Mouse (Mus musculus) neural tube, embryonic 15.5 days (tissue): ENCODE data around the gene Mrps27. TPM values are rescaled to one million over a fixed set of nuclear protein-coding genes. Genes with fewer than 3 reads are reported as not detected.

Experiments
- ATAC-seq: fragments of 200-750 bp; cut with Nextera tagmentation; 2 replicates; pipeline ENCODE4 v1.8.0; 2017; ENCODE audit warnings: mild to moderate bottlenecking, moderate TSS enrichment, moderate library complexity; ENCODE audit not compliant: low FRiP score
- H3K27ac ChIP-seq: fragments of 300-500 bp; sonication (generic); replicated peaks from 2 replicates; pipeline ENCODE4 v1.5.1; 2015; ENCODE audit warnings: mild to moderate bottlenecking, inconsistent platforms
- H3K27me3 ChIP-seq: fragments of 300-500 bp; sonication (generic); replicated peaks from 2 replicates; pipeline ENCODE4 v1.6.1; 2015; ENCODE audit warnings: inconsistent platforms
- H3K36me3 ChIP-seq: fragments of 300-500 bp; sonication (generic); 2 replicates; pipeline ENCODE4 v1.6.1; 2015; ENCODE audit warnings: inconsistent platforms
- H3K4me1 ChIP-seq: fragments of 300-500 bp; sonication (generic); 2 replicates; pipeline ENCODE4 v1.6.1; 2015; ENCODE audit warnings: inconsistent platforms
- H3K4me2 ChIP-seq: fragments of 300-500 bp; sonication (generic); 2 replicates; pipeline ENCODE4 v1.6.1; 2015; ENCODE audit warnings: inconsistent platforms, mild to moderate bottlenecking, moderate library complexity
- H3K4me3 ChIP-seq: fragments of 300-500 bp; sonication (generic); replicated peaks from 2 replicates; pipeline ENCODE4 v1.5.1; 2015; ENCODE audit warnings: mild to moderate bottlenecking, inconsistent platforms
- H3K9ac ChIP-seq: fragments of 300-500 bp; sonication (generic); replicated peaks from 2 replicates; pipeline ENCODE4 v1.6.1; 2015; ENCODE audit warnings: mild to moderate bottlenecking, inconsistent platforms
- H3K9me3 ChIP-seq: fragments of 300-500 bp; sonication (generic); replicated peaks from 2 replicates; pipeline ENCODE4 v1.6.1; 2016; ENCODE audit warnings: inconsistent platforms
- WGBS: fragments of 180-500 bp; shearing (Covaris S2); methylation state at CpG from one replicate; pipeline ENCODE4 v1.1.7; 2015; ENCODE audit warnings: mixed read lengths; 5-methylcytosine and 5-hydroxymethylcytosine counted together
- polyA plus RNA-seq: library from polyadenylated mRNA; unstranded; fragments of >200 nt; fragmentation: Nextera tagmentation; extraction: Ambion mirVana; gene quantifications from 2 replicates; pipeline ENCODE4 v1.2.1, GENCODE M21; 2015

Gene Mrps27
- polyA plus RNA-seq, 1 experiment from 2014 or later = 40.9 TPM

DNA sequence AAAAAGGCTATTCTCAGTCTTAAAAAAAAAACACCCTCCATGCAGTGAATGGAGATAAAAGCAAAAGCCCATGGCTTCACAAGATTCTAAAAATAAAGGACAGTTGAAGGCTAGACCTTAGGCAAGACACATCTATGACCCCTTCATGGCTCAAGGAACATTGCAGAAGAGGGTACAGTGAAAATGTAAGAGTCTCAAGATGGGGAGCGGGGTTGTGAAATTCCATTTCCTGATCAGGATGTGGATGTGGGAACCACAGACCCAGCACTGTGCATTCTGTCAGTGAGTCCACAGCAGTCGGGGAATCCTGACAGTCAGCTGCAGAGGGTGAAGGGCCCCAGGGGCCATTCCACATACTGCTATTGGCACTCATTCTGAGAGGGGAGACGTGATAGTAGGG, 48.5 kb downstream of the Mrps27 start:
- no peak for ATAC-seq
- Histone ChIP-seq H3K4me1 (peaks cover 20% of the 10 kb centered on the region), H3K36me3 (no peaks in the 10 kb centered on the region), H3K4me2 (no peak overlapping the region), H3K9ac (no peak overlapping the region), H3K9me3 (no peaks in the 10 kb centered on the region), H3K27ac (no peak overlapping the region), H3K4me3 (no peak overlapping the region), H3K27me3 (no peaks in the 10 kb centered on the region)
- WGBS = 79% methylated on average over 3 of the region's 3 CpGs

- H3K4me2 ChIP-seq = no peak overlapping the region
- no peaks in the 10 kb centered on the region for H3K9me3 ChIP-seq
- no peaks in the 10 kb centered on the region for H3K36me3 ChIP-seq
- no peak for ATAC-seq
- no peak overlapping the region for H3K9ac ChIP-seq
- peaks cover 21% of the 10 kb centered on the region; the same call in 1 of the 2 replicates for H3K4me1 ChIP-seq
- H3K27ac ChIP-seq = no peak overlapping the region
- H3K27me3 ChIP-seq = no peaks in the 10 kb centered on the region
- H3K4me3 ChIP-seq = no peak overlapping the region
- 74% methylated on average over 3 of the region's 3 CpGs for WGBS
These were observed 50.1 kb downstream of the Mrps27 start for GRCm38 (mm10) chr13:99394694-99395093.

DNA sequence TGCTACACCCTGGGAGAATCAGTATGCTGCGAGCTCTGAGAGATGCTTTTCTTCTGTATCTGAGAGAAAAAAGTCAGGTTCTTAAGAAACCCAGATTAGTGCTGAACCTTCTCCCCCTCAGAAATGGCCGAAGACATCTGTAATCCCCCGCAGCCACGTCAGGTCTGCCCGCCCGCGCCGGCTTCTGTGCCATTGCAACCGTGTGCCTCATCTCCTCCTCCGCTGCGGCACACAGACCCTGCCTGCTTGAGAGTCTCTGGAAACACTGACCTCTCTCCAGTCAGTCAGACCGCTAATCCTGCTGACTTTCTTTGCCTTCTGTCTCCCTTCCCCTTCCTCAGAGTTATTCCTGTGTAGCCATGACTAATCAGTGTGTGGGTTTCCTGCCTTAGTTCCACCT, 50.9 kb downstream of the Mrps27 start:
- no peaks in the 10 kb centered on the region for H3K9me3 ChIP-seq
- 0 out of 2 replicates have a peak, but pooled peaks have one; percentile 35 for ATAC-seq
- 61% methylated on average over 12 of the region's 12 CpGs for WGBS
- no peak overlapping the region for H3K4me2 ChIP-seq
- no peak overlapping the region for H3K27ac ChIP-seq
- H3K36me3 ChIP-seq = no peaks in the 10 kb centered on the region
- no peak overlapping the region for H3K4me3 ChIP-seq
- peaks cover 21% of the 10 kb centered on the region; the same call in 1 of the 2 replicates for H3K4me1 ChIP-seq
- no peaks in the 10 kb centered on the region for H3K27me3 ChIP-seq
- no peak overlapping the region for H3K9ac ChIP-seq

GRCm38 (mm10) chr13:99397228-99397627, 52.6 kb downstream of the Mrps27 start:
- no peaks in the 10 kb centered on the region for H3K9me3 ChIP-seq
- H3K4me3 ChIP-seq = no peak overlapping the region
- WGBS = 31% methylated on average over 7 of the region's 7 CpGs
- H3K4me1 ChIP-seq = peaks cover 21% of the 10 kb centered on the region; the same call in 1 of the 2 replicates
- H3K27ac ChIP-seq = no peak overlapping the region
- H3K4me2 ChIP-seq = no peak overlapping the region
- ATAC-seq = peak; percentile 85
- H3K27me3 ChIP-seq = no peaks in the 10 kb centered on the region
- no peaks in the 10 kb centered on the region for H3K36me3 ChIP-seq
- no peak overlapping the region for H3K9ac ChIP-seq

DNA sequence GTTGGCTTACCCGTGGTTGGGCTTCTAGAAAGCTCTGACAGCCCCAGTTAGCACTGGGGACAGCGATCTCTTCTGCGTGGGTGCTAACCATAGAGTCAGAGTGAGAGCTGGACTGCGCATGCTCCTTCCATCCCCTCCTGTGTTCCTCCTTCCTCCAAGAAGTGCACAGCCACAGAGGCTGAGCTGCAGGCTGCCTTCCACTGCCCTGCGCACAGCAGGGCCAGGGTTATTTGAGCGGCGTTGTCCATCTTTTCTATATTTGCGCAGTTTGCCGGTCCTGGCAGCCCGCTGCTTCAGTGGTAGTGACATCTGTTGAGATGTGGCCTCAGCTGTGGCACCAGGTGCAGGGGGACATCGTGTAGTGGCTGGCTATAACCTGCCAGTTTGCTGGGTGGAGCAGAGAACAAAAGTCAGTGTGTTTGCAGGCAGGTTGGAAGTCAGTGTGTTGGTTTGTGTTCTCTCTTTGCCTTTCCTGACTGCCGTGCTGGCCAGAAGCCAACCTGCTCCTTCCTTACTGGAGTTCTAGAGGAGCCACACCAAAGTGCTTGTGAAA, 53.6 kb downstream of the Mrps27 start:
- 68% methylated on average over 12 of the region's 12 CpGs for WGBS
- Histone ChIP-seq H3K9me3 (no peaks in the 10 kb centered on the region), H3K27ac (no peak overlapping the region), H3K9ac (no peak overlapping the region), H3K36me3 (no peaks in the 10 kb centered on the region), H3K4me2 (no peak overlapping the region), H3K4me1 (peaks cover 21% of the 10 kb centered on the region; the same call in 1 of the 2 replicates), H3K27me3 (no peaks in the 10 kb centered on the region), H3K4me3 (no peak overlapping the region)
- ATAC-seq = no peak

DNA sequence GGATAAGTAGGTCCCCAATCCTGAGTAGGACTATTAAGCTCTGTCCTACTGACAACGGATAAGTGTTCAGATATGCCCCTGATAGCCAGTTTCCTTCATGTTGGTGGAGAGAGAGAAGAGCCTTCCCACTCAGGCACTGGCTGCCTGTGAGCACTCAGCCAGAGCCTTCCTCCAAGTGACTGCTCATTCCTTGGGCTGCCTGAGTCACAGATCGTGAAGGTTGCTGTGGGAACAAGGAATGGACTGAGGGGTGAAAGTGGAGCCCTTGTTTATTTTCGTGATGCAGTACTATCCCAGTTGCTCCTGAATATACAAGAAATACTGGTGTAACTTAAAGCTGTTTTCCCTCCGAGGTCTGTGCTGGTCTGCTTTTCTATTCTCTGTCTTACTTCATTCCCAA, 54.8 kb downstream of the Mrps27 start:
- WGBS = 84% methylated on average over 4 of the region's 4 CpGs
- ATAC-seq = no peak
- Histone ChIP-seq H3K27ac (no peak overlapping the region), H3K36me3 (0 out of 2 replicates have a peak, but pooled peaks cover 5% of the 10 kb centered on the region), H3K4me3 (no peak overlapping the region), H3K9me3 (no peaks in the 10 kb centered on the region), H3K9ac (no peak overlapping the region), H3K4me1 (peaks cover 21% of the 10 kb centered on the region; the same call in 1 of the 2 replicates), H3K4me2 (no peak overlapping the region), H3K27me3 (no peaks in the 10 kb centered on the region)

GRCm38 (mm10) chr13:99409216-99409615, 64.6 kb downstream of the Mrps27 start:
- H3K27ac ChIP-seq = no peak overlapping the region
- no peaks in the 10 kb centered on the region for H3K27me3 ChIP-seq
- peaks cover 21% of the 10 kb centered on the region for H3K4me1 ChIP-seq
- H3K36me3 ChIP-seq = peaks cover 17% of the 10 kb centered on the region
- H3K9ac ChIP-seq = no peak overlapping the region
- WGBS = 17% methylated on average over 2 of the region's 2 CpGs
- no peak for ATAC-seq
- H3K9me3 ChIP-seq = no peaks in the 10 kb centered on the region
- no peak overlapping the region for H3K4me3 ChIP-seq
- no peak overlapping the region for H3K4me2 ChIP-seq

- Histone ChIP-seq H3K36me3 (peaks cover 14% of the 10 kb centered on the region; the same call in 1 of the 2 replicates), H3K9ac (no peak overlapping the region), H3K4me1 (peaks cover 21% of the 10 kb centered on the region), H3K27ac (no peak overlapping the region), H3K9me3 (no peaks in the 10 kb centered on the region), H3K4me2 (no peak overlapping the region), H3K4me3 (no peak overlapping the region), H3K27me3 (no peaks in the 10 kb centered on the region)
- no peak for ATAC-seq
- 92% methylated on average over 14 of the region's 14 CpGs for WGBS
These were observed 66.3 kb downstream of the Mrps27 start for GRCm38 (mm10) chr13:99410611-99411515.

GRCm38 (mm10) chr13:99411761-99412160, 67.2 kb downstream of the Mrps27 start:
- Histone ChIP-seq H3K4me3 (no peak overlapping the region), H3K4me2 (no peak overlapping the region), H3K27me3 (no peaks in the 10 kb centered on the region), H3K4me1 (peaks cover 21% of the 10 kb centered on the region), H3K9ac (no peak overlapping the region), H3K9me3 (no peaks in the 10 kb centered on the region), H3K36me3 (peaks cover 14% of the 10 kb centered on the region; the same call in 1 of the 2 replicates), H3K27ac (no peak overlapping the region)
- ATAC-seq = no peak
- 73% methylated on average over 3 of the region's 3 CpGs for WGBS

DNA sequence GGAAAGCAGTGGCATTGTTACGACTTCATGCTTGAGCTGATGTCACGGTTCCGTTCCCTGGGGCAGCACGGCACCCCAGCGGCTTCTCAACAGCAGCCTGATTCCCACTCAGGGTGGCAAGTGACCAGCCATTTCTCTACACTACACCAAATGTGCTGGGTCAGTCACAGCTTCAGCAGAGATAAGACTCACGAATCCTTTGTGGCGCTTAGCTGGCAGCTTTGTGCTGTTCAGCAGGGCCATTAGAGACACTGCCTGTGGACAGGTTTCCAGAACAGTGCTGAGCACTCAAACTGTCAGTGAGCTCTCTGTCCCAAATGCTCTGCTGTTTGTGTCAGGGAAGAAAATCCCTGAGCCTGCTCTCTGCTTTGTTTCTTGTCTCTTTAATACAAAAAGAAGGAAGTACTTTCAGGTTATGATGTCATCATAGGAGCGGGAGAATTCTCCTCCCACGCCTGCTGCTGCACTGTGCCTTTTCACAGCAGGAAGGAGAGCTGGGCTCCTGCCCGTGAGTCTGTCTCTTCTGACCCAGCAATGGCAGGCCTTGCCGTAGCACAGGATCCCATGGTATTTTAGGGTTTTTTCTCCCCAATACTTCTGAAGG, 68.0 kb downstream of the Mrps27 start:
- Histone ChIP-seq H3K27me3 (no peaks in the 10 kb centered on the region), H3K4me3 (no peak overlapping the region), H3K36me3 (peaks cover 14% of the 10 kb centered on the region; the same call in 1 of the 2 replicates), H3K27ac (peak overlapping the region; percentile 43; the same call in 1 of the 2 replicates), H3K4me1 (peaks cover 21% of the 10 kb centered on the region), H3K9me3 (no peaks in the 10 kb centered on the region), H3K9ac (no peak overlapping the region), H3K4me2 (0 out of 2 replicates have a peak overlapping the region, but pooled peaks have one; percentile 5)
- 0 out of 2 replicates have a peak, but pooled peaks have one; percentile 23 for ATAC-seq
- 32% methylated on average over 11 of the region's 11 CpGs for WGBS

DNA sequence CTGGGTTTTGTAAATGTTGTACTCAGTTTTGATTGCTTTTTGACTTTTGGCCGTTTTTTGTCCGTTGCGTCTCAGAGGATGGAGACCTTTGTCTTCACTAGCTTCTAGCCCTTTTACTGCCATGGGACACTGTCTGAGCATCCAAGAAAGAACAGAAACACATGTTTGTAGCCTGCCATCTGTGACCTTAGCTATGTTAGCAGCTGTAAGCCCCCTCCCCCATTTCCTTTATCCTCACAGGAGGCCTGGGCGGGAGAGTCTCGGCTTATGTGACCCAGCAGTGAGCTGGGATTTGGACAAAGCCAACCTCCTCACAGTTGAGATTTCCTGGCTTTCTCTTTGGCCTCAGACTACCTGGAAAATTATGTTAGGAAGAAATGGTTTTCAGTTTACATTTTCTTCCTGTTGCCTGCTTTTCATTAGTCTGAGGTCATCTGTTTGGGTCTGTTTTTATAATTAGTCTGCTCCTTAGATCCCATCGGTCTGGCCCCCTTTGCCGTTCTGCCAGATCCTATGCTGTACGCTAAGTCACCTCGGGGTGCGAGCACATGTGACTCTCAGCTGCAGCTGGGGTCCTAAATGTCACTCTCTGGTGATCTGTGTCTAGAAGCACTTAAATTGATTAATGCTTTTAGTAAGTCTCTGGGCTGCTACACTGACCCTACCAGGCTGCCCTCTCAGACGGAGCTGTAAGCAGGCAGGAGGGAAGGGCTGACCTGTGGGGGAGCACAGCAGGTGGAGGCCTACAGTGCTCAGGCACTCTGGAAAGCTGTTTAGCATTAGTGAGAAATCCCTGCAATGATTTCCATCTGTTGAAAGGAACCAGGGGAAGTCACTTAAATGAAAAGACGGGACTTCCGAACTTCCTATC, 69.1 kb downstream of the Mrps27 start:
- Histone ChIP-seq H3K9me3 (no peaks in the 10 kb centered on the region), H3K27ac (no peak overlapping the region; the same call in 1 of the 2 replicates), H3K4me2 (no peak overlapping the region), H3K27me3 (no peaks in the 10 kb centered on the region), H3K36me3 (peaks cover 14% of the 10 kb centered on the region; the same call in 1 of the 2 replicates), H3K9ac (no peak overlapping the region), H3K4me1 (peaks cover 20% of the 10 kb centered on the region), H3K4me3 (no peak overlapping the region)
- WGBS = 33% methylated on average over 13 of the region's 13 CpGs
- no peak for ATAC-seq
